Mouse (Mus musculus) liver, embryonic 14.5 days (tissue): Measurements from ENCODE around the gene Armcx3. TPM values are rescaled to one million over a fixed set of nuclear protein-coding genes. Genes with fewer than 3 reads are reported as not detected.

ENCODE experiments used
- ATAC-seq: fragments of 200-750 bp; cut with Nextera tagmentation; 2 replicates; pipeline ENCODE4 v1.8.0; 2017; ENCODE audit warnings: moderate number of reproducible peaks, mild to moderate bottlenecking, moderate library complexity; ENCODE audit not compliant: insufficient read depth
- DNase-seq, 3 experiments: peaks; one replicate each; pipeline ENCODE4 v3.0.0-alpha.2; 2012 to 2013; ENCODE audit warnings: low read depth in 3 of 3, low spot score in 3 of 3
- H3K27ac ChIP-seq: fragments of 300-500 bp; sonication (generic); 2 replicates; pipeline ENCODE4 v1.5.1; 2014; ENCODE audit warnings: moderate library complexity, mild to moderate bottlenecking, control low read depth, inconsistent platforms
- H3K27me3 ChIP-seq: fragments of 300-500 bp; sonication (generic); 2 replicates; pipeline ENCODE4 v1.6.1; 2014; ENCODE audit warnings: mild to moderate bottlenecking, low read length, moderate library complexity; ENCODE audit not compliant: control insufficient read depth, insufficient read depth
- H3K36me3 ChIP-seq: fragments of 300-500 bp; sonication (generic); replicated peaks from 2 replicates; pipeline ENCODE4 v1.6.1; 2014; ENCODE audit warnings: low read depth; ENCODE audit not compliant: control insufficient read depth, insufficient read depth
- H3K4me1 ChIP-seq, 2 experiments: fragments of 200-500 bp in 1 of 2; fragments of 300-500 bp in 1 of 2; sonication (generic) in 1 of 2; replicated peaks; 2 replicates each; pipeline ENCODE4 v1.6.1; 2012 to 2014; ENCODE audit warnings: antibody characterized with exemption in 1 of 2, inconsistent platforms in 1 of 2, low read length in 1 of 2; ENCODE audit not compliant: control insufficient read depth in 2 of 2, insufficient read depth in 2 of 2
- H3K4me2 ChIP-seq: fragments of 300-500 bp; sonication (generic); 2 replicates; pipeline ENCODE4 v1.6.1; 2014; ENCODE audit warnings: low read depth, mild to moderate bottlenecking, control low read depth, moderate library complexity
- H3K4me3 ChIP-seq, 2 experiments: fragments of 200-500 bp in 1 of 2; fragments of 300-500 bp in 1 of 2; sonication (generic) in 1 of 2; 2 replicates each; pipeline ENCODE4 v1.5.1; 2012 to 2014; ENCODE audit warnings: low read depth in 2 of 2, low read length in 2 of 2, mild to moderate bottlenecking in 2 of 2, control low read depth in 1 of 2, inconsistent platforms in 1 of 2, moderate library complexity in 1 of 2; ENCODE audit not compliant: insufficient read depth in 1 of 2
- H3K9ac ChIP-seq: fragments of 300-500 bp; sonication (generic); replicated peaks from 2 replicates; pipeline ENCODE4 v1.6.1; 2014; ENCODE audit warnings: mild to moderate bottlenecking, control low read depth, moderate library complexity
- H3K9me3 ChIP-seq: fragments of 300-500 bp; sonication (generic); 2 replicates; pipeline ENCODE4 v1.6.1; 2016; ENCODE audit warnings: low read length, mixed read lengths; ENCODE audit not compliant: control insufficient read depth
- CTCF ChIP-seq: IDR thresholded peaks from 2 replicates; pipeline ENCODE4 v1.5.1; 2016; ENCODE audit warnings: antibody characterized with exemption, low read depth, control low read depth
- EP300 ChIP-seq: IDR thresholded peaks from 2 replicates; pipeline ENCODE4 v1.6.1; 2016; ENCODE audit warnings: antibody characterized with exemption, low read depth
- WGBS: fragments of 180-500 bp; shearing (Covaris S2); extraction: QIAGEN DNeasy Blood & Tissue Kit; methylation state at CpG from one replicate; pipeline ENCODE4 v1.1.7; 2014; ENCODE audit not compliant: insufficient replicate concordance; 5-methylcytosine and 5-hydroxymethylcytosine counted together
- polyA plus RNA-seq, 2 experiments: library from polyadenylated mRNA; depleted of rRNA in 1 of 2; stranded (reverse) in 1 of 2; unstranded in 1 of 2; fragments of >200 nt; fragmentation: Nextera tagmentation in 1 of 2; extraction: Ambion mirVana in 1 of 2; gene quantifications; 2 replicates each; pipeline versions ENCODE4 v1.2.1 to v1.2.3; 2012 to 2014

Gene Armcx3
- polyA plus RNA-seq, 2 experiments = 9.0 to 14.4 TPM

GRCm38 (mm10) chrX:134729778-134730177 lies 26.6 kb upstream of the Armcx3 start:
- TF ChIP-seq CTCF (peak; percentile 48; the same call in 1 of the 2 replicates), EP300 (no peak)

GRCm38 (mm10) chrX:134737796-134738195 lies 18.6 kb upstream of the Armcx3 start:
- H3K9me3 ChIP-seq = no peaks in the 10 kb centered on the region
- WGBS = 58% methylated on average over 1 of the region's 1 CpGs
- DNase-seq (no peak), ATAC-seq (peak; percentile 43; the same call in 1 of the 2 replicates)
- H3K9ac ChIP-seq = no peak overlapping the region
- no peak overlapping the region for H3K4me3 ChIP-seq
- H3K36me3 ChIP-seq = no peaks in the 10 kb centered on the region
- H3K27me3 ChIP-seq = no peaks in the 10 kb centered on the region
- no peak for TF ChIP-seq EP300
- no peak for TF ChIP-seq CTCF
- H3K27ac ChIP-seq = no peak overlapping the region
- H3K4me2 ChIP-seq = no peak overlapping the region
- H3K4me1 ChIP-seq = peaks cover 0 to 10% of the 10 kb centered on the region in 2 experiments; a peak in 2 of 4 replicates

More at GRCm38 (mm10) chrX:134729778-134730177, 26.6 kb upstream of the Armcx3 start:
- H3K4me3 ChIP-seq = no peak overlapping the region
- no peaks in the 10 kb centered on the region for H3K27me3 ChIP-seq
- DNase-seq (no peak), ATAC-seq (no peak)
- H3K9ac ChIP-seq = no peak overlapping the region
- WGBS = 25% methylated on average over 4 of the region's 4 CpGs
- H3K9me3 ChIP-seq = no peaks in the 10 kb centered on the region
- no peaks in the 10 kb centered on the region for H3K36me3 ChIP-seq
- H3K4me1 ChIP-seq = no peaks in the 10 kb centered on the region
- H3K27ac ChIP-seq = no peak overlapping the region
- no peak overlapping the region for H3K4me2 ChIP-seq

DNA sequence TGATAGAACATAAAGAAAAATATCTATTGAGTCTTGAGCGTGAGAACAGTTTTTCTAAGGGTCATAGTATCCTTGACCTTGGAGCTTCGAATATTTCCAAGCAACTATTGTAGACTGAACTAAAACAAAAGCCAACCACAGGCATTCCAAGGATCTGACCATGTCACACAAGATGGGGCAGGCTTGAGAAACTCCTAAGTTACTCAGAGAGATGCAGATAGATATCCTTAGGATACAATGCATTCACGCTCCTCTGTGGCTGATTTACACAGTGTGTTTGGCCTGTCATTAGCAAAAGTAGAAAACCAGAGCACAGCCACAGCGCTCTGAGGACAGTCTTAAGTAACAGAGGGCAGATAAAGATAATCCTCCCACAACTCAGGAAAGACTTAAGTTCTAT lies 17.2 kb upstream of the Armcx3 start:
- H3K4me3 ChIP-seq = no peak overlapping the region
- no peak overlapping the region for H3K4me2 ChIP-seq
- peaks cover 0 to 10% of the 10 kb centered on the region in 2 experiments; a peak in 2 of 4 replicates for H3K4me1 ChIP-seq
- H3K9me3 ChIP-seq = no peaks in the 10 kb centered on the region
- DNase-seq (no peak), ATAC-seq (peak; percentile 50; the same call in 1 of the 2 replicates)
- TF ChIP-seq EP300 (no peak), CTCF (no peak)
- H3K27ac ChIP-seq = no peak overlapping the region
- 38% methylated on average over 4 of the region's 4 CpGs for WGBS
- no peaks in the 10 kb centered on the region for H3K36me3 ChIP-seq
- H3K27me3 ChIP-seq = no peaks in the 10 kb centered on the region
- no peak overlapping the region for H3K9ac ChIP-seq

DNA sequence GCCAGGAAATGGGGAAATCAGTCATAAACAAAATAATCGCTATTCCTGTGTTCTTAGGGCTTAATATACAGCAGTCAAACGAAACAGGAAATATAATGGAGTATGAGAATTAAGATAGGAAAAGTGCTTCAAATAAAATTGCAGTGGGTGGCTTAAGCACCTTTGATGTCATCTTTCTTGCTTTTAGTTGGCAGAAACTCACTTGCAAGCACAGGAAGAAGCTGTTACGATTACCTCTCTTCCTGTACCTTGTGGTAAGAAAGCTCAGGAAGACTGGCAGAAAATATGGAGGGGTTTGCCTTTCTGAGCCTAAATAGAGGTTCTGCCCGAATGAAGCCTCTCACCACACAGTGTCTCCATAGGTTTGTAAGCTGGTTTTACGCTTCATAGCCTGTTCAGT lies 14.5 kb upstream of the Armcx3 start:
- H3K27me3 ChIP-seq = no peaks in the 10 kb centered on the region; the same call in 1 of the 2 replicates
- H3K27ac ChIP-seq = no peak overlapping the region
- no peak overlapping the region for H3K4me3 ChIP-seq
- no peaks in the 10 kb centered on the region for H3K9me3 ChIP-seq
- no peak overlapping the region for H3K9ac ChIP-seq
- no peak for ATAC-seq
- no peaks in the 10 kb centered on the region for H3K36me3 ChIP-seq
- TF ChIP-seq CTCF (no peak), EP300 (no peak)
- H3K4me2 ChIP-seq = no peak overlapping the region
- peaks cover 0 to 10% of the 10 kb centered on the region in 2 experiments; a peak in 2 of 4 replicates for H3K4me1 ChIP-seq
- 30% methylated on average over 5 of the region's 5 CpGs for WGBS
- DNase-seq = no peak

GRCm38 (mm10) chrX:134746459-134746858 lies 9.9 kb upstream of the Armcx3 start:
- 27% methylated on average over 5 of the region's 5 CpGs for WGBS

More at GRCm38 (mm10) chrX:134746459-134746858, 9.9 kb upstream of the Armcx3 start:
- TF ChIP-seq EP300 = no peak
- TF ChIP-seq CTCF = peak; percentile 73
- no peak overlapping the region for H3K27ac ChIP-seq
- no peak for DNase-seq
- no peak overlapping the region for H3K4me2 ChIP-seq
- no peaks in the 10 kb centered on the region for H3K36me3 ChIP-seq
- H3K9ac ChIP-seq = no peak overlapping the region
- peak; percentile 19; the same call in 1 of the 2 replicates for ATAC-seq
- H3K4me1 ChIP-seq = peaks cover 0 to 5% of the 10 kb centered on the region in 2 experiments; a peak in 2 of 4 replicates
- no peaks in the 10 kb centered on the region for H3K9me3 ChIP-seq
- H3K4me3 ChIP-seq = no peak overlapping the region
- no peaks in the 10 kb centered on the region; the same call in 1 of the 2 replicates for H3K27me3 ChIP-seq
